Mouse (Mus musculus): Measurements from ENCODE around the gene Slc38a2.

Gene Slc38a2

DNA sequence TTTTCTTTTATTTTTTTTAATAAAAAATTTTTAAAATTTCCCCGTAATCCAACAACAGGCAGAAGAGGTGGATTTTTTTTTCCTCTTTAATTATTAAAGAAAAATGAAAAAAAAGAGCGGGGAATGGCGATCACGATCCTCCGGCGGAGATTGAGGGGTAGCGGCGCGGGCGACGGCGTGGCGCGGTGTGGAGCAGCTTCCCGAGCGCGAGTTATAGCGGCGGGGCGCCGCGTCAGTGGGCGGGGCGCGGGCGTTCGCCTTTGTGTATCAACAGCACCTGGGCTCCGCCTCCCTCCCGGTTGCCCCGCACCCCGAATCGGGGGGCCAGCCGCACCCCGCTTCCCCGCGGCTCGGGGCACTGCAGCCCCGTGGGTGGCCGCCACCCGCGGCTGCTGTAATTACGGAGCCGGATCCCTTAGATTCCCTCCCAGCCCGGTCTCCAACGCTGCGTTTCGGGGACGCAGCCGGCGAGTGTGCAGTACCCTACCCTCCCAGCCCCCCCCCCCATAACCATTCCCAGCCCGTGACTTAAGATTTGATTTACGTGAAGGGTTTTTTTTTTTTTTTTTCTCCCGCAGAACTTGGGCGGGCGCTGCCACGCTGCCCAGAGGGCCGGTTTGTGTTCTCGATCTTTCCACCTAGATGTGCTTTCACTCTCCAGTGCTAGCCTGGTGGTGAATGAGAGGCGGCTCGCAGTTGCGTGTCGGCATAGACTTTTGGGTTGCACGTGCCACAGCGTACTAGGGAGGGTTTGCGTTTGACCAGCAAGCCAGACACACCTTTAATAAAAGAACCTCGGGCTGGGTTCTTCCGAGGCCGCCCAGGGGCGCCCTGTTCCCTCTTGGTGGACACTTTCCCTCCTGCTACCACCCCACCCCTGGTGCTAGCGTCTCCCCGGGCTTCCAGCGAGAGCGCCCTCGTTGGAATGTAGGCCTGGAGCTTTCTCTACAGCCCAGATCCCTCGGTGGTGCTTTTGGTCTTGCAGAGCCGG is at the start of gene Slc38a2:
Slc38a2 (minus strand) TSS at position 210 of the 991 bp plus-strand sequence.
- DNase-seq (ENCODE audit: low spot score in 2 of 2): peak; percentile 93 to 95

DNA sequence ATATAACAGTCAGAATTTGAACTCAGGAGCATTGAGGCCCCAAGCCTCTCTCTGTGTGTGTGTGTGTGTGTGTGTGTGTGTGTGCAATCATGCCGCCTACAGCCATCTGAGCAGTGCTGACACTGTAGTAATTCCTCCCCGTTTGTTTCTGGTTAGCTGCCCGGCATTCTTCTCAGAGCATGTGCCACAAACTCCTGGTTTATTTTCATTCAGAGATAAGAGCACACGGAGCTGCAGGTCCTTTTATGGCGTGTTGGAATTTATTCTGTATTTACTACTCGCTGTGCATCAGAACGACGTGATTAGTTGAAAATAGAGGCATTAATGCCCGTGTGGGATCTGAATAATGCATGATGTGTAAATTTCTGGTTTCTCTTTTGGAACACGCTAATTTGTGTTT is 49.6 kb upstream of the Slc38a2 start:
- DNase-seq (ENCODE audit: low spot score in 2 of 2): no peak

DNA sequence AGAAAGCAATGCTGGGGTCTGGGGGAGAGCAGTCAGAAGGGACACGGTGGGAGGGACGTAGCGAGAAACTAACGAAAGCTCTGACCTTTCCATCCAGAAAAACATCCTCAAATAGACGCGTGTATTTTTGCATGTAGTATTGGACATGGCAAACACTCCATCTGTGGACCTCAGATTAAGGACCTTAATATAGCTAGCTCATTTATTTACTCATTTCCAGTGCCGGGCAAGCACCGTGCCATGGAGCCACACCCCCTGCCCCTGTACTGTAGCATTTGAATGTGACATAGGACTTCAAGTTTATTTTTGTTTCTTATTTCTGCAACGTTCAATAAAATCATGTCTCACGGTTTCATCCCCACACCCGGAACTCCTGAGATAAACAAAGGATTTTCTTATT is 48.0 kb upstream of the Slc38a2 start:
- no peak for DNase-seq (ENCODE audit: low spot score in 2 of 2)

DNA sequence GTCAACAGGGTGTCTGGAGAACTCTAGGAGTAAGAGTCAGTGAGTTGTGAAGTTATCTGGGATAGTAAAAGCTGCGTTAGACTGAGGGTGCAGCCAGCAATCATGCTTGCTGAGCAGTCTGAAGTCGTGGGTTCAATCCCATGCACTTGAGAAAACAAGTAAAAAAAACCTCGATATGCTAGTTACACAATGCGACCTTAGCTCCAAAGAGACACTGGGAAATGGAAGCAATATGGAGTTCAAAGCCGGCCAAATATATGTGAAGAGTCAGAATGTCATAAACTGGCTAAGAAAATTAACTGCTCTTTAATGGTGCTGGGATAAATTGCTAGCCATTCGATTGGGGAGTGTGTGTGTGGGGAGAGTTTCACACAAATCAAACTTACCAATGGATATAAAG is 47.5 kb upstream of the Slc38a2 start:
- DNase-seq (ENCODE audit: low spot score in 2 of 2): no peak

DNA sequence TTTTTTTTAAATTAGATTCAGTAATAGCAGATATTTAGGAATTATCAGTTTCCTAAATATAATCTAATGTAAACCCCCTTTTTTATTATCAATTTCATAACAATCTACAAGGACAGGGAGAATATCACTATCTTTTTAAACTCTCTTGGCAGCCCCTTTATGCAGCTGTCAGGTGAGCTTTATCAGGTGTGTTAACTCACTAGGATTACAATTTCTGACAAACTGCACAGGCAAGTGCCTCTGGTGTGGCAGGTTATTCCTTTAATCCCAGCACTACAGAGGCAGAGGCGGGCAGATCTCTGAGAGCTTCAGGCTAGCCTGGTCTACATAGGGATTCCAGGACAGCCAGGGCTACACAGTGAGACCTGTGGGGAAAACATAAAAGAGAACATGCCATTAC is 45.8 kb upstream of the Slc38a2 start:
- no peak for DNase-seq (ENCODE audit: low spot score in 2 of 2)

DNA sequence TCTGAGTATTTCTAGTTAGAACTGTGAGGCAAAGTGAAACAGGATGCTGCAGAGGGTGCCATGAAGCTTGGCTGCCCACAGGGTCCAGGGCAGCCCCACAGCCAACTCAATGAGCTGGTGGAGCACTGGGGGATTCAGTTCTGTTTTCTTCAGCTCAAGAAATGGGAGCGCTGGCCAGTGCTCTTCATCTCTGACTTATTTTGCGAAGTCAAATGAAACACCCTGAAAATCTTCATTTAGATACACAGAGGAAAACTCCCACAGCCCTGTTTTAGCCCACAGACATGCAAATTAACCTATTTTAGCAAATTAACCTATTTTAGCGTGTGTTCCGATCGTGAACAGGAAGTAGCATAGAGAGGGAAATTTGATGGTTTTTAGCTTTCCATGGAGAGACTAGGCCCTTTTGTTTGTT is 45.4 kb upstream of the Slc38a2 start:
- peak; percentile 72 to 77 for DNase-seq (ENCODE audit: low spot score in 2 of 2)

DNA sequence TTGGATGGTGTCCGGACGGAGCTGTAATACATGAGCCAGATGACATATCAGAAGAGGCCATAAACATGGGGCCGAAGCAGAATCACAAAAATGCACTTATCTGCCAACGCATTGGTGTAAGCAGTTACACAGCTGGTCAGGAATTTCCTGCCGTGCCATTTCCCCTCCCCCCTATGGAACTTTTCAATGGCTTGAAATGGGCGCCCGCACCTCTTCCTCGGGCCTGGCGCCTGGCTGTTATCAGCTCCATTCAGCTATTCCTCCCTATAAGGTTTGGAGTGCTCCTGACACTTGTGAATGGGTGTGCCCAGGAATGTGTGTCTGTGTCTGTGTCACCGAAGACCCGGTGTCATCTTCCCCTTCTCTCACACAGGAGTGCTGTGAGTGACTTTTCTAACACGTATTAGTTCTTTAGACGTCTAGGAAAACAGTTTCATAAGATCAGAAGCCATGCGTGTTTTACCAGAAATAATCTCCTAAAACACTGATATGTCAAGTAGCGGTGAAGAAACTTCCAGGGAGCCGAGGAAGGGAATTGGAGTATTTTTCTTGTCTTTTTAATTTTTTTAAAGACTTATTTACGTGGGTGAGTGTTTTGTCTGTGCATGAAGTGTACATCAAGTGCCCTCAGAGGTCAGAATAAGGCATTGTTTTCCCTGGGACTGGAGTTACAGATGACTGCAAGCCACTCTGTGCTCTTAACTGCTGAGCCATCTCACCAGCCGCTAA is 44.8 kb upstream of the Slc38a2 start:
- no peak for DNase-seq (ENCODE audit: low spot score in 2 of 2)

DNA sequence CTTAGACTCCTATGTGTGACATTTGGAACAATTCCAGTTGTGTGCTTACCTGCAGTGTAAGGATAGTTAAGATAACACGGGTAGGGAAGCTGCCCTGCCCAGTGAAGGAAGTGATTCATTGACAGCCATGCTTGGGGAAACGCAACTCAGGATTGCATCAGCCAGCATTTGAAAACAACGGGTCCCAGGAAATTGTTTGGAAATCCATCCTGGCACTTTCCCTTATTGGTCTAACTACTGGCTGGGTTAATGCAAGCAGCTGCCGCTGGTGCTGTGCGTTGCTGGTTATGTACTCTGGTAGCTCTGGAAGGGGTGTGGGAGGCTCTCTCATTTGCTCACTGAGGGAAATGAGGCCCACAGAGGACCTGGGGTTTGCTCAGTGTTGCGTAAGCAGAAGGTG is 43.7 kb upstream of the Slc38a2 start:
- DNase-seq (ENCODE audit: low spot score in 2 of 2): no peak

DNA sequence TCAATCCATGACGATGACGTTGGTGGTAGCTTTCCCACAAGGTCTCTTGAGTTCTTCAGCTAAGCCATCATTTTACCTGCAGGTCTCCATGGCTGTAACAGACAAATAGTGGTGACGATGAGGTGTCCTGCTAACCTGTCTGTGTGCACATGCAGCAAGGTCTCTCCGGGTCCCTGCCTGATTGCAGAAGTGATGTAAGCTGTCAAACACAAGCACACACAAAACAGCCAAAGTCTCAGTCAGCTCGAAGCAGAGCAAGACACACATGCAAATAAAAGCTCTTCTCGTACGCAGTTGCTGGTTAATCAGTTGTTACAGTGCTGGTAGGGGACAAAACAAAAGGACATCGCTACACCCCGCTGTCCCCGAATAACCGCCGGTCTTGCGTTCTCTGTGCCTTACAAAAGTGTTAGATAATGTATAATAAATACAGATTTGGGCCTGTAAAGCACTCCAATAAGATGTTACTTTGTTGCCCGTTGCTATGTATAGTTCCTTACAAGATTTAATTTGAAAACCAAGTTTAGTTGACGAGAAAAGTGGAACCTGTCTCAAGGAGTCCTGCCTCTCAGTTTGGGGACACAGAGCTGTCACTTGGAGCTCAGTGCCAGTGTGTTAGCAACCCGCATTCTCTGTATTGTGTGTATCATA is 43.2 kb upstream of the Slc38a2 start:
- no peak for DNase-seq (ENCODE audit: low spot score in 2 of 2)

DNA sequence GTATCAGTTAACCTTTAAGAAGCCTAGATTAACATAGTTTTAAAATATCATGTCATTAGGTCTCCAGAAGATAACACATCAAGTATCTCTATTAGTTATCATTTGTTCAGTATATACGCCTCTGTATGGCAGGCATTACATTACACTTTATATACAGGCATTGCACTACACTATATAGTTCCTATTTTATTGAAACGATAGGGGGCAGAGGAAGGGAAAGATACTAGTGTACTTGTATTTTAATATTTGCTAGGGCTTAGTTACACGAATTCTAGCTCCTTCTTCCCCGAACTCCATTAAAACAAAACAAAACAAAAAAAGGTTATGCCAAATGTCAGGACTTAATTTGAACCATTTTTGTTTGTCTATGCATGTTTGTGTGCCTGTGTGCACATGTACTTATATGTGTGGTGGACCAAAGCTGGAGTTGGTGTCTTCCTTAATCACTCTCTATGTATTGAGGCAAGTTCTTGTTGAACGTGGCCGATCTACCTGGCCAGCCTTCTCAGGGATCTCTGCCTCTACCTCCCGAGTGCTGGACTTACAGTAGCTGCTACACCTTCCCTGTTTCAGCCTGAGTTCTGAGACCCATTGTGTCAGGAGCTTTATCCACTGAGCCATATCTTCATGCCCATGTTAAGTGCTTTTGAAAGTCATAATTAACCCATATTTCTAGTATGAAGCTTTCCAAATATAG is 41.5 kb upstream of the Slc38a2 start:
- DNase-seq (ENCODE audit: low spot score in 2 of 2): no peak

DNA sequence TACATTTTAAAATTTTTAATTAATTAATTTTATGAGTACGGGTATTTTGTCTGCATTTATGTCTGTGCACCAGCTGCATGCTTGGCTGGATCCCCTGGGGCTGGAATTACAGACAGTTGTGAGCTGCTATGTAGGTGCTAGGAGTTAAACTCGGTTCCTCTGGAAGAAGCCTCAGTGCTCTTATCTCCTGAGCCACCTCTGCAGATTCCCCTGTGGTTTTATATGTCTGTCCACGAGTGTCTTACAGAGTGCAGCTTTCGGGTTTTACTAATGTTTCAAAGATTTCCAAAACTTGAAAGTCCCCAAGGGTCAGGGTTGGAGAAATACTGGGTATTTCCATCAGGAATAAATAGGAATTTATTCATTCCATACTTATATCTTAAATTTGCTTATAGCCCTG is 40.6 kb upstream of the Slc38a2 start:
- DNase-seq (ENCODE audit: low spot score in 2 of 2): no peak

DNA sequence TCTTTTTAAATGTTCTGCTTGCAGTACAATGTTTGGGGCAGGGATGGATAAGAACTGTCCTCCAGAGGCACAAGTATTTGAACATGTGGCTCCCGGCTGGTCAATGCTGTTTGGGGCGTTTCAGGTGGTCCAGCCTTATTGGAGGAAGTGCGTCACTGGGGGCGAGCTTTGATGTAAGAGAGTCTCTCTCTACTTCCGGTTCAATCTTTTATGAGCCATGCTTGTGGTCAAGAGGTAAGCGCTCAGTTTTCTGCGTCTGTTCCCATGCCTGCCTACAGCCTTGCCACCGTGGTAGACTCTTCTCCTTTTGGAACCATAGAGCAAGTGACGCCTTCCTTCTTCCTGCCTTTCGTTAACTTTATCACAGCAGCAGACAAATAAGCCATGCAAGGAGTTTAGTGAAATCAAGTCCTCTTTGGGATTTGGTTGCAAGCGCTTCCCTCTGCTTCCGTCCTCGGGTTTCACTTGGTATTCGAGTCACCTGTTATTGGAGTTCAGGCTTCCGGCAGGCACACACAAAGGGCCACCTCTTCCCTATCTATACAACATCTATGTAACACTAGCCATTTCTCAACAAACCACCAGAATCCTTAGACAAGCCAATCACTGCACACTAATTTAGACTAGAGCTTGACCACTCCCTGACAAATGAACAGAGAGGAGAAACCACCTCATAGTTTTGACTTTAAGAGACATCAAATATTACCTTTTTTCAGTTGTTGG is 37.3 kb upstream of the Slc38a2 start:
- DNase-seq (ENCODE audit: low spot score in 2 of 2): no peak

DNA sequence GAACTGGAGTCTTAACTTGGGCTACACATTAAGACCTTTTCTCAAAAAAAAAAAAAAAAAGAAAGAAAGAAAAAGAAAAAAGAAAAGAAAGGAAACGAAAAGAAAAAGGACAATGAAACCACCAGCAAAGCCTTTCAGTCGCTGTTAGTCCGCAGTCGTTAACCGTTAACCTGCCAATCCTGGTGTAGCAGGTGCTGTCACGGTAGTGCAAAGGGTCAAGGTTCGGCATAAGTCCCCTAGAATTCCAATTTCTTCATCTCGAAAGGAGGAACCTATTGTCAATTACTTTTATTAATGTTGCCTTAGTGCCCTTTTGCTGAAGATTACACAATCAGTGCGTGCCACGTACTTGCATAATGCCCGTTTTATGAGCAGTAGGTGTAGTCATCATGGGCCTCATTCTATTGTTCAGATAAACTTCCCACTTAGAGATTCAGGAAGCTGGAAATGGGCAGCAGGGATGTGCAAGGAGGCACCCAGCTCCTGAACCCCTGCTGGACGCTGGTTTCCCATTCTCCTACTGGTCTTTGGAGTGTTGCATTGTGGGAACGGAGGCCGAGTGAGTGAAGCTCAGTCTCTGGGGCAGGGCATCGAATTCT is 36.1 kb upstream of the Slc38a2 start:
- DNase-seq (ENCODE audit: low spot score in 2 of 2): no peak

DNA sequence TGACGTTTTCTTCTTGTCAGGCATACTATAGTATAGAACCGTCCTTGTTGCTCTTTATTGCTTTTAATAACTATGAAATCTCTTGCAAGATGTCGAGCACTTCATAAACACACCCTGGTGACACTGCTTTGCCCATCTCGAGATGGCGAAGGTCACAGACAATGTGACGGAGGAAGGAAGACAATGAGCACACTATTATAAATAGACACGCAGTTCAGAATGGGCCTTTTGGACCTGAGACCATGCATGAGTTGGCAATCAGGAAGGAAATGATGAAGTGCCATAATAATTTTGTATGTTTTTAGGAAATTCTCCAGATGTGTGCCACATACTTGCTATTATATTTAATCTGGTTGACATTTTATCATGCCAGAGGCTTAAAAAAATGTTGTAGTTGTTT is 34.9 kb upstream of the Slc38a2 start:
- DNase-seq (ENCODE audit: low spot score in 2 of 2): no peak

DNA sequence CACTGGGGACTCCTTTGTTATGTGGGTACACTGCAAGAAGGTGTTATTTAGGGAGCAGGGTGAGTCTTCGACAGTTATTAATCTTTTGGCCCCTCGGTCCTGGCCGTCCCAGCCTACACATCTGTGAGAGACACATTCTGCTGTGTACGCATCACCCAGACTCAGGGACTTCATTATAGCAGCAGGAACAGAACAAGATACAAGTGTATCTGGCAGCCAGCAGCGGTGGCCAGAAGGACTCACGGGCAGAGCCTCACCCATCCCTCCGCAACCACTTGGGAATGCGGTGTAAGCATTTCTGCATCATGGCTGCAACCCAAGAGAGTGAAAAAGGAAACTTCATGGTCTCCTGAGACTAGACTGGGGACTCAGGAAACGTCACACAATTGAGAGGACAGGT is 30.9 kb upstream of the Slc38a2 start:
- DNase-seq (ENCODE audit: low spot score in 2 of 2): no peak

DNA sequence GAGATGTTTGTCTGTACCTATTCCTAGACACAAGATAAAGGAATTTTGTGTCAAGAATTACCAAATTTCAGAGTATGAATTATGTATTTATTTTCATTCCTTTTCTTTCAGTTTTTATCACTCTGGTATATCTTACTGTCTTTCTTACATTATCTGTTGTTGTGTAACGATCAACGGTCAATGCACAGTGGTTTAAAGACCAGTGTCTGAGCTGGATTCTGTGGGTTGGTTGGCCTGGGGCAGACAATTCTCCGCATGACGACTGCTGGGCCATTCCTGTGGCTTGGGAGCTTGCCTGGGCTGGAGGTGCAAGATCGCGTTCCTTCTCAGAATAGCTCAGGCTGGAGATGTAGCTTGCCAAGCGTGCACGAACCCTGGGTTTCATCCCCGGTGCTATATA is 30.3 kb upstream of the Slc38a2 start:
- DNase-seq (ENCODE audit: low spot score in 2 of 2): no peak

DNA sequence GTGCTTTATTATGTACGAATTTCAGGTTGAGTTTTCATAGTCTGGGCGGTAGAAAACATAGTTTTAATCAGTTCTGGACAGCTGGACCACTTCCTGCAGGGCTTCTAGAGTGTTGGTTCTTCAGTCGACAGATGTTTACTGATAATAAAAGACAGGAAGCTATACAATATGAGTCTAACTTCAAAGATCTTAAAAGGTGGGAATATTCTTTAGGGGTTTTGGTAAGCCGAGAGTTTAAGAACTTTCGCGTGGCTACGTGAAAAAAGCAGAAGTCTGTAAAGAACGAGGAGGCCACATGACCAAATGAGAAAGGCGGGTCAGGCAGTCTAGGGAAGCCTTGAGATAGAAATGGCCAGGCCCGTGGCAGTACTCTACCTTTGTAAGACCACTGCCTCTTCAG is 29.5 kb upstream of the Slc38a2 start:
- no peak for DNase-seq (ENCODE audit: low spot score in 2 of 2)

DNA sequence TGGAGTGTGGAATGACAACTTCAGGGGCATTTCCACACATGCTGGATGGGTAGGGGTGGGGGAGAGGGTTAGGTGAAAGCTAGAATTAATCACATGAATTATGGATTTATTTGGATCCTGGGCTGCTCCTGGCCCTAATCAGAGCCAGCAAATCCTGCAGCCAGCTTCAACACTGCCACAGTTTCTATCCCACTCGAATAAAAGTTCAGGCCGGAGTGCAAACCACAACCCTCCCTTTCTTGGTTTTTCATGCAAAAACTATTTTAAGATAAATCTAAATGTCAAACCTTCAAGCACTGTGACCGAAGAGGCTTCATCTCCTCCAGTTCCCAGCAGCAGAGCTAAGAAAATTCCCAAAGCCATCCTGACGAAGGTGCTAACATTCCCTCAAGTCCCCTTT is 28.8 kb upstream of the Slc38a2 start:
- no peak for DNase-seq (ENCODE audit: low spot score in 2 of 2)

DNA sequence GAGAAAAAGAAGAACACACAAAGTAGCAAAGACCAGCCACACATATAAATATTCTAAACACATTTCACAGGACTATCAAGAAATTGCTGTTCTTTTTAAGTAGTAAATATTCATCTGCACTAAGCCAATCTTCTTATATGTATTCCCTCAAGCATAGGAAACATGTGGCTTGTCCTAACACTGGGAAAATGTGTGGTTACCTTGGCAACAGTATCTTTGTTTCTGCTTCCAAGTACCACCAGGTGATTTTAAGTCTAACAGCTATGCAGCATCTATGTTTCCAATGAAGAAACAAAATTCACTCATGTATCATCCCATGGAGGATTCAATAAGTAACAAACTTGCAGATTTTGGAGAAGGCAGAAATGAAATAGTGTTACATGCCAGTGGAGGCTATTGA is 25.0 kb upstream of the Slc38a2 start:
- no peak for DNase-seq (ENCODE audit: low spot score in 2 of 2)

DNA sequence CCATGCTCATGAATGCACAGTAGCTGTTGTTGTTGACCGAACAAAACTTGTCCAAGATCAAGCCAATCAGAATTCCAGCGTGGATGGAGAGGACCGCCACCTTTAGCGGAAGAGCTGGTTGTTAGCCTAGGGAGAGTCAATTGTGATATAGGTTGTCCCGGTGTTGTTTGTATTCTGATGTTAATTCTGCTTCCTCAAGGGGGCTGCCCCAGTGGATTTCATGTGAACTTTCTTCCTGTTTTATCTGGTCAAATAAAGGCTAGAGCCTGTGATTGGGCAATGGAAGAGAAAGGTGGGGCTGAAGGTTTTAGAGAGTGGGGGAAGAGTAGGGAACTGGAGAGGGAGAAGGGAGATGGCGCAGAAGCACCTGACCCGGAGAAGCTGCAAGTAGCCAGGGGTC is 22.7 kb upstream of the Slc38a2 start:
- no peak for DNase-seq (ENCODE audit: low spot score in 2 of 2)

DNA sequence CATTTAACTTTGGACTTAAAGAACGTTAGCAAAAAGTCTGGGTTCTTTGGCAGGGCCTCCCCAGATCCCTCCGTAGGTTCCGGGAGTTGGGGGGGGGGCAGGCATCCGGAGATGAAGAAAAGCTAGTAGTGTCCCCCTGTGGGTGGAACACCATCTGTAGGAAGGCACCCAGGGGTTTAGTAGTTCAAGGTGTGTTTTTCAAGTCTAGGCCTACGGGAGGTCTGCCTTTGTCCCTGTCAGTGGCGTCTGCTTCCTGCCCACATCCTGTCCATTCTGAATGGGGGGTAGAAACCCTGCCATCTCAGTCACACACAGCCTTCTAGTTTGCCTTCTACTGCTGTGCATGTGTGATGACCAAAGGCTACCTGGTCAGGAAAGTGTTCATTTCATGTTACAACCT is 20.6 kb upstream of the Slc38a2 start:
- no peak for DNase-seq (ENCODE audit: low spot score in 2 of 2)
